Mouse (Mus musculus) megakaryocyte progenitor cell, adult 5-6 weeks (primary cell): ENCODE measurements at regions not wholly inside any gene's neighbourhood (a gene's known extent, or its start where the extent isn't known, plus 50 kb on each side); places are given as distances from the start of the nearest gene placed in this dataset.

Experiments
- ATAC-seq: replicated peaks from 2 replicates; pipeline ENCODE4 v1.8.0; 2016; ENCODE audit warnings: mild to moderate bottlenecking, moderate TSS enrichment, inconsistent platforms; ENCODE audit not compliant: poor library complexity

GRCm38 (mm10) chr2:166246401-166247189 lies 91.1 kb upstream of the Sulf2 start:
- ATAC-seq = no peak

GRCm38 (mm10) chr2:166245219-166245618 lies 89.8 kb upstream of the Sulf2 start:
- no peak for ATAC-seq

DNA sequence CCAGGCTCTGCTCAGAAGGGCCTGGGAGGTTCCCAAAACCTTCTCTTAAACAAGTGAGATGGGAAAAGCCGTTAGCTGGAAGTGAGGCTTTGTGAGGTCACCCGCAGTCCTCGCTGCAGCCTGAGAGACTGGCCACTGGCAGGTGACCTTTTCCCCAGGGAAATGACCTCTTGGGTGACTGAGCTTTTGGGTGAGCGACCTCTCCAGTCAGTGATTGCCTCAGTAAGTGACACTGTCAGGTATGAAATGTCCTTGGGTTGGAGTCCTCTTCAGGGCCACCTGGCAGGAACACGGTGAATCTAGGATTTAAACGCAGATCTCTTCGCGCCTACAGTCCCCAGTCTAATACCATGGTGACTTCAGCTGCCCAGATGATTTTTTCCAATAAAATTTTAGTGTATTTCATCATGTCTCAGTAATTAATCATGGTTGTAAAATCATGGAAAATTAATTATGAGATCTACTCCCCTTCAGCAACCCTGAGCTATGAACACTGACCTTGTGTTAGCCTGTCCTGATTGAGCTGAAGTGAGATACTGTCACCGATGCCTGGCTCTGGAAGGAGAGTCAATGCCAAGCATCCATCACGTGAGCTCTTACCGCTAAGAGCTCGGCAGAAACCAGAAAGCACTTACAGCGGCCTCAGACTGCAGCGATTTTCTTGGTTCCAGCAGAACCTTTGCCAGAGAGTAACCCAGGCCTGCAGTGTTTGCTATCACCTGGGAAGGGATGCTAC lies 87.5 kb upstream of the Sulf2 start:
- no peak for ATAC-seq

DNA sequence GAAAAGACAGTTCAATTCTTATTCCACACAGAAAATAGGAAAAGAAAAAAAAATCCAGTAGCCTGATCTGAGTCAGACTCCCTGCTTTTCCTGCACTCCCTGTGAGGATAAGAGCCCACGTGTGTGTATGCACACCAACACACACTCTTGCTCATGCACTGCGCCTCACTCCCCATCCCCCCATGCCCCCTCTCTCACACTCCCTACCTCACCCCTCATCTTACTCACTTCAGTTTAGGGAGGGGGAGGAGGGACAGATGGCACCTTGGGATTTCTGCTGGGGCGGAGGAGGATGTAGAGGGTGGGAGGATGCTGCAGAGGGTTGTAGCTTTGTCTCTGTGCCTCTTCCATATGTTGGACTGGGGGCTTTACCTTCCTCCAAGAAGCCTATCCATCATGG lies 85.8 kb upstream of the Sulf2 start:
- no peak for ATAC-seq

GRCm38 (mm10) chr2:166240056-166240455 lies 84.6 kb upstream of the Sulf2 start:
- ATAC-seq = no peak

GRCm38 (mm10) chr2:166237554-166238269 lies 82.2 kb upstream of the Sulf2 start:
- ATAC-seq = no peak

DNA sequence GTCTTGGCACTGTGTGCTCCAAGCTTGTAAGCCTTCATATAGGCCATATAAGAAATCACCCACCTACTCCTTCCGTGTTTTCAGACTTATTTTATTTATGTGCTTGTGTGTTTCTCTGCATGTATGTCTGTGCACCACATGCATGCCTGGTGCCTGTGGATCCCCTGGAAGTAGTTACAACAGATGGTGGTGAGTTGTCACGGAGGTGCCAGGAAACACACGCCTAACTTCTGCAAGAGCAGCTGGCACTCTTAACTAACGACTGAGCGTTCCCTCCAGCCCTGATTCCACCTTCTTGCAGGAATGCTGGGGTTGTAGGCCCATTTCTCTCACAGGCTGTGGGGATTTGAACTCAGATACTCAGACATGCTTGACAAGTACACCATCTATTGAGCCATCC lies 80.6 kb upstream of the Sulf2 start:
- peak; percentile 38 for ATAC-seq

DNA sequence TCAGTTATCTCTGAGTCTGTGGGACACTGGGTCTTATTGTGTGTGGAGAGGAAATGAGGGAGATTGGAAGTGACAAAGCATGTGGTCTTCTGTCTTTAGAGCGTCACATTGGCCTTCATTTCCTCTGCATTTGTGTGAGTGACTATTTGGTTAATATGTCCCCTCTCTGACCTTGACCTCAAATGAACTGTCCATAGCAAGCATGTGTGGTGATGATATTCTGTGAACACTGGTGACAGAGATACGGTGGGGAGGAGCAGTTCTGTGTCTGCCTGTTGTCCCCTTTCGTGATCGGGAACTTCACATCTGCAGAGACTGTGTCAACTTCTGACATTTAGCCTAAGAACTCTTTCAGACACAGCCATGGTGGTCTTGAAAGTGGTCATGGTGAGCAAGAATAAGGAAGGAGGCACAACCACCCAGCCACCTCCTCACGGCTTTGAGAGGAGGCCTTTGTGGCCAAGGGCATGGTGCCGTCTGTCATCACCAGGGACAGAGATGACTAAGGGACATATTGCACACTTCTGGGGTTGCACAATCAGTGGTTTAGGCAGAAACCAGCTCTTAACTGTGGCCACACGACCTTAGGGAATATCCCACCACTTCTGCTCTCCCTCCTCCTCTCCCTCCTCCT lies 79.2 kb upstream of the Sulf2 start:
- ATAC-seq = peak; percentile 93

- no peak for ATAC-seq
These were observed 77.8 kb upstream of the Sulf2 start for GRCm38 (mm10) chr2:166233246-166233645.

GRCm38 (mm10) chr2:166232376-166232775 lies 76.9 kb upstream of the Sulf2 start:
- no peak for ATAC-seq

DNA sequence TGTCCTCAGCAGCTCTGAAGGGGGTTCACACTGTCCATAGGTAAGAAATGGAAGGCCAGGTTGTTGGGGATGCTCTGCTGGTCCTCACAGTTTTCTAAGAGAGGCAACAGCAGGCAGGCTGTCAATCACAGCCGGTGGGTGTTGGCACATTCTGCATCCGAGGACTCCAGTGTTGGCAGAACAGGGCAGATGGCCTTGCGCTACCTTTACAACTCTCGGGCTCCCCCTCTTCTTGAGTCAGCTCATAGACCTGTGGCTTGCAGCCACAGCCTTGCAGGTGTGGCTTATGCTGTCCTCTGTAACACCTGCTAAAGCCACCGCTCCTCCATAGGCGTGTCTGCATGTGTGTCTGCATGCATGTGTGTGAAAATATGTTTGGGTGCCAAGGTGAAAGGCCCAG lies 75.2 kb upstream of the Sulf2 start:
- no peak for ATAC-seq

DNA sequence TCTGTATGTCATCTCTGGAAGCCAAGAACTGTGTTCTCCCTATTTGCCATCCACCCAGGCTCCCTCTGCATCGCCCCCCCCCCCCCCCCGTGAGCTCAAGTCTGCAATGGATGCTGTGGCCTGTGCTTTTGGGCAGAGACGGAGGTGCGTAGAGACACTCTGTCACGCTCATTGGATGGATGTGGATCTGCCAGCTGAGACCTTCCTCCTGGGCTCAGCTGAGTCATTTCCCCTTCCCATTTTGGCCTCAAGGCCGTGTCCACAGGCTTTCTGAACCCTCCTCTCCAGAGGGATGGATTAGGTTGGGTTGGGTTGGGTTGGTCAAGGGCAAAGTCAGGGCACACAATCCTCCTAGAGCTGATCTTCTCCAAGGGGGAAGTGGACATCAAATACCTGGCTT lies 72.9 kb upstream of the Sulf2 start:
- peak; percentile 48; the same call in 1 of the 2 replicates for ATAC-seq

DNA sequence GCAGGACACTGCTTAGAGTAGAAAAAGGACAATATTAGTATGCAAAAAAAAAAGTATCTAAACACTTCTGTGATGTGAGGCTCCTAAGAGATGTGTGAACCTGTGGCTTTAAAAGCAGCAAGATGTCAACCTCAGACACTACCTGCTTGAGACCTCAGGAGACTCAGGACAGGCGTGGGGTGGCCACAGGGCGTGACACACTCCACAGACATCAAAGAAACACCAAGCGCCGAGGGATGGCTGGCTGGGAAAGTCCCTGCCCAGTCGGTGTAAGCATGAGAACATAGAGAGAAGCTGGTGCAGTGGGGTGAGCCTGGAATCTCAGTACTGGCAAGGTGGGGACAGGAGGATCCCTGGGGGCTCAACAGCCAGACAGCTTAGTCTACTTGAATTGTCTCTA lies 72.0 kb upstream of the Sulf2 start:
- ATAC-seq = no peak

- no peak for ATAC-seq
These were observed 71.5 kb upstream of the Sulf2 start for GRCm38 (mm10) chr2:166226929-166227328.

DNA sequence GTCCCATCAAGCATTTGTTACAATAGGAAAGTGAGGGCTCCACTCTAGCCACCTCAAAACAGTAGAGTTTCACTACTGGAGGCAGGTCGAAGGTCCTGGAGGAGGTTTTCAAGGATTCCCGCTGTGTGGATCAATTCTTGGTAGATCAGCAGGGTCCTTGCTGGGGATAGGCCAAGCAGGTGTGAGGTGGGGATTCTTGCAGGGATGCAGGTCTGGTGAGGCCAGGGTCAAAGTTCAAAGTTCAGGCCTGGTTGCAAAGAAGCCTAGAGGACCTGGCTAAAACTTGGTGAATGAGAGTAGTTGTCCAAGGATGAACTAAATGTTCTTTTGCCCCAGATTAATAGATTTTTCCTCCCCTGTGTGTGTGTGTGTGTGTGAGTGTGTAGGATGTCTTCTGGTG lies 70.9 kb upstream of the Sulf2 start:
- no peak for ATAC-seq

DNA sequence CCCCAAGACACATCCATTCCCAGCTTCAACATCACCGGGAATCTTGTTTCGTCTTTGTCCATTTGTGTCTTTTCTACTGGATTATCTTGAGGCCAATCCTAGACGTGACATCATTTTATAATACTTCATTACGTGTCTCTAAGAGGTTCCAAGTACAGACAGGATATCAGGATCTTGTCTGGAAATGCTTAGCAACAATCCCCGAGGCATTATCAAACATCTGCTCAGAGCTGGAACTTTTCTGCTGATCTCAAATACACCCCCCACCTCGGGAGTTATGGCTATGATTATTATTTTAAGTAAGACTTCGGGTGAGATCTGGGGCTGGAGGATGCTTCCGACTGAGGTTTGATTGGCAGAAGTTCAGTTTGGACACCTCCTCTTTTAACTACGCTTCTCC lies 69.9 kb upstream of the Sulf2 start:
- no peak for ATAC-seq

GRCm38 (mm10) chr2:166218783-166219182 lies 63.3 kb upstream of the Sulf2 start:
- no peak for ATAC-seq

DNA sequence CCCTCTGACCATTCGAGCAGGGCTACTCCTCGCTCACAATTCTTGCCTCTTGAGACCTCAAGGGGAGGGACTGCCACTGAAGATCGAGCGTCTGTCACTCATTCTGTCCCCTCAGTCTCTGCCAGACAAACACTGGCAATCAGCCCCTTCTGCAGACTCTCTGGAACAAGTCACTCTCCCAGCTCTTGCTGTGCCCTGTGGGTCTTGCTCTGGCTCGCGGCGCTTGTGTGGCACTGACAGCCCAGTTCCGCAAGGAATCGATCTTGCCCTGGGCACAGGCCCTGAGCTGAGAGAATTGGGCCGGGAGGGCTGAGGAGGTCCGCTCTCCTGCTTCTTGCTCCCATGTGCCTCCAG lies 61.0 kb upstream of the Sulf2 start:
- ATAC-seq = no peak

DNA sequence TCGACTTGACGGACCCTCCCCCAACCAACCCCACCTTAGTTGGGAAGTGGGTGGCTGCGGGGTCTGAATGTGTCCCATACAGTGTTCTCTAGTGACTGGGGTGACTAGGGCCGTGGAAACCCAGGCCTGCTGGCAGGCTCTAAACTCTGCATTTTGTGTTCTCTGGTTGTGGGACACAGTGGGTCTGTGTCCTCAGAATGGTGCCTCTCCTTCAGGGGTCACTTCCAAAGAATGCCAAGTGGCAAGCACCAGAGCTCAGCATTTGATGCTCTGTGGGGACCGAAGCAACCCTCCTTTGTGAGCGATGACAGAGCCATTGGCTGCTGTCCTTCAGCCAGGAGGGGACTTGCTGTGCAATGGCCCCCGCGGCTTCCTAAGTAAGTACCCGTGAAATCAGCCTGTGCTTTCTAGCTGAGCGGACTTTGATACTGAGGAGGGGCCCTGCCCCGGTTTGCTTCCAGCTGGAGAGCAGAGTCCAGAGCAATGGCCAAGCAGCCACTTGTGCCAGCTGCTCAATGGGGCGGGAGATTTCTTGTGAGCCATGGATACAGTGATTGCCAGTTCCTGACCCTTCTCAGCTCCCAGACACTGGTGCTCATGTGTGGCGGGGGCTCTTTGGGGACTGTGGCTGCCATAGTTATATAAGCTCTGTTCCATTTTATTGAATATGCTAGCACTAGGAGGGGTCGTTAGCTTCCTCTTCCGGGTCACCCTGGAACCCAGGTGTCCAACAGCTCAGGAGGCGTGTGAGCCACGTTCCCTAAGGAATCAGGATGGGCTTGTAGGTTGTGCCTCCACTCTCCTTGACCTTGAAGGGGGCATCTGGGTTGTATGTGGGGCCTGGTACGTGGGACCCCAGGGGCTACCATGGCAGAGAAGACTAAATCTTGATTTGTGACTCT lies 60.4 kb upstream of the Sulf2 start:
- no peak for ATAC-seq

DNA sequence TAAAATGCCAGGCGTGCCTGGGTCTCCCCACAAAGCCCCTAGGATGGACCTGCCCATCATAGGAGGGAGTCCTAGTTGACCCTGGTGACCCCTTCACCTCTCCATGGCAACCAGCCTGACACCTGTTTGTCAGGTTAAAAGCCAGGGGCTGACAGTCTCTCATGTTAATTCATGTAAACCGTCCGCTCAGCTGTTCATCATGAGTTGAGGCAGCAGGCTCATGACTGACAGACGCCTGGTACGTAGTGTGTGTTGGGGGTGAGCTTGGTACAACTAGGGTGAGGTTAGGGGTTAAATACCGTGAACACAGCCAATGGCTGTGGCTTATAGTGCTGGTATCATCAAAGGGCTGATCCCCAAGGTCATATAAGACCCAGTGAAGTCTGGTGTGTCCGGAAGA lies 59.7 kb upstream of the Sulf2 start:
- ATAC-seq = no peak

GRCm38 (mm10) chr2:166207145-166207508 lies 51.7 kb upstream of the Sulf2 start:
- ATAC-seq = no peak
